Mouse (Mus musculus) frontal cortex, postnatal 10 days (tissue): ENCODE measurements at regions not wholly inside any gene's neighbourhood (a gene's known extent, or its start where the extent isn't known, plus 50 kb on each side); places are given as distances from the start of the nearest gene placed in this dataset.
A peak's percentile ranks its signal among the peaks of the same experiment; 100 is the strongest.

Source experiments
- DNase-seq, 2 experiments: peaks; one replicate each; pipeline ENCODE4 v3.0.0; 2022; ENCODE audit warnings: low spot score in 2 of 2, mixed read lengths in 1 of 2

DNA sequence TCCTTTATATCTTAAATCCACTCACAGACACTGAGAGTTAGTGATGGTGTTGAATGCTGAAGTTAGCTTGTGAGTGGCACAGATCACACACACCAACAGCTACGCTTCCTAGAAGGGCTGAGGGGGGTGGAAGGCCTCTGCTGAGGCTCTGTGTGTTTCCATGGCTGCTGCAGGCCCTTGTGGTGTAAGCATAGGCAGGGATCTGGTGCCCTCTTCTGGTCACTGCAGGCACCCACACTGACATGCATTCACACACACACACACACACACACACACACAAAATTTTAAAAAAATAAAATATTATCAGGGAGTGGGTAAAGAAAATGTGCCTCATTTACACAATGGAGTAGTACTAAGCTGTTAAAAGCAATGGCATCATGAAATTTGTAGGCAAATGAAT is 105.5 kb upstream of the 1700021F07Rik start:
- DNase-seq: no peak

DNA sequence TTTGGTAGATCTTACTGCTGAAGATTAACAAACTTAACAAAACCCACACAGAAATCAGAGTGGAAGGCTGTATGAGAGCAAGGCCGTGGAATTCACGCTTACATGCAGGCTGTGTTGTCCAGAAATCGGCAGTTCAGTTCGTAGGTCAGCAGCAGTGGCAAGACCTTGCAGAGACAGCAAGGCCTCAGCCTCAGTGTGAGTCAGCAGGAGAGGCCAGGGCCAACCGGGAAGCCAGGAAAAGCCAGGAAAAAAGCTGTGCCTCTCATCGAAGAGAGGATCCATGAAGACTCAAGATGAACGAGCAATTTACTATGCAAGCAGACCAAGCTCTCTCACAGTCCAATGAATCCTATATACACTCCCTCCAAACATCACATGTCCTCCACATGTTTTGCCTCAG is 103.4 kb upstream of the 1700021F07Rik start:
- no peak for DNase-seq

DNA sequence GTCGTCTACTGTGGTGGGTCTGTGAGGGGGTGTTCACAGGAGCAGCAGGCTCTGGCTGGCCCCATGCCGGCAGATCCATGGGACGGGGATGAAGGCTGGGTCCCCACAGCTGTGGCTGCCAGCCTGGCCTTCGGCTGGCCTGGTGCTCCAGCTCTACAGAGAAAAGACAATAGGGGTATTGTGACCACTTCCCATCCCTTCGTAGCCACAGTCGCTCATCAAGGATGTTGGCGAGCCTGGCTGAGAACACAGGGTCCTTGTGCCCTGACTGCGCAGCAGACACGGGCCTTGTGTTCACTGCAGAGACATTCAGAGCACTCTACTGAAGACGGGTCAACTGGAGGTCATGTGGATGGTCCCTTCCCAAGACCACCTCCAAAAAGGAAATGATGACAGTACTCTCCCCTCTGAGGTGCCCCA is 102.4 kb upstream of the 1700021F07Rik start:
- peak; percentile 43 to 60 for DNase-seq

DNA sequence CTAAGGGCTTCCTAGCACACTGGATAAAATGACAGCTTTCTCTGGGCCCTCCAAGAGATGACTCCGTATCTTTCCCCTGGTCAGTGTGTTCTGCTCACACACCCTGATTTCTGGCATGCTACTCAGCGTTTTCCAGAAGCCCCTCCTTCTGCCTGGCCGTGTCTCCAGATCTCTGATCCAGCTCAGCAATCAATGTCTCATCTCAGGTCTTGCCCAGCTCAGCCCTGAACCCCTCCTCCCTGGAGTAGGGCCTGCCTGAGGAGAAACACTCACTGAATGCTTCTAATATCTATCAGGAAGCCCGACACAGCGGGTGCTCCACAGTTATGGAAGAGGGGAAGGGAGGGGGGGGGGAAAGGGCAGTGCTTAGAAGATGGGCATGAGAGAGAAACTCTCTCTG is 101.9 kb upstream of the 1700021F07Rik start:
- no peak for DNase-seq

DNA sequence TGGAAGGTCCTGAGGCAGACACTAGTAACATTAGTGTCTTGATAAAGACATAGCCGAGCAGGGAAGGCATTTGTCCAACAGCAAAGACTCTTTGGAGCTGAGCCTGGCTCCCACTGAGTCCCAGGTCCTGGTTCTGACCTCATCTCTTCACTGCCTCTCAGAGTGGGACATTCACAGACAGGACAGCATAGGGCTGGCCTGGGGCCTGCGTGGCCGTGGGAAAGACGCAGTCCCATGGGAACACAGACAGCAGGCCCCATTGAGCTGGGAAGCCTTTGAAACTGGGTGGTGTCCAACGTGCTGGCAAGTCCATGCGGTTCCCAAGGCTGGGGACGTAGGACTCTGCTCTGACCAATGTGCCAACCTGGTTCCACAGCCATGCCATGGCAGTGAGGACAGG is 97.5 kb upstream of the 1700021F07Rik start:
- no peak for DNase-seq

DNA sequence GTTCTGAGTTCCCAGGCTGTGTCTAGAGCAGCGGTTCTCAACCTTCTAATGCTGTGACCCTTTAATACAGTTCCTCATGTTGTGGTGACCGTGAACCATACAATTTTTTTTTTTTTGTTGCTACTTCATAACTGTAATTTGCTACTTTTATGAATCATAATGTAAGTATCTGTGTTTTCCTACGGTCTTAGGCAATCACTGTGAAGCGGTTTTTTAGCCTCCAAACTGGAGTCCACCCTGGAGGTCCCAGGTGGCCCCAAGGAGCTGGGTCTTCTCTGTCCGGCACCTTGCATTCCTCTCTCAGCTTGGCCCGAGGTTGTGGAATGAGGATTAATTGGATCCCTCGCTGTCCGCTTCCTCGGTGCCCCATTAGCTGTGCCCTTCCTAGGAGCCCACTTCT is 96.6 kb upstream of the 1700021F07Rik start:
- no peak for DNase-seq

DNA sequence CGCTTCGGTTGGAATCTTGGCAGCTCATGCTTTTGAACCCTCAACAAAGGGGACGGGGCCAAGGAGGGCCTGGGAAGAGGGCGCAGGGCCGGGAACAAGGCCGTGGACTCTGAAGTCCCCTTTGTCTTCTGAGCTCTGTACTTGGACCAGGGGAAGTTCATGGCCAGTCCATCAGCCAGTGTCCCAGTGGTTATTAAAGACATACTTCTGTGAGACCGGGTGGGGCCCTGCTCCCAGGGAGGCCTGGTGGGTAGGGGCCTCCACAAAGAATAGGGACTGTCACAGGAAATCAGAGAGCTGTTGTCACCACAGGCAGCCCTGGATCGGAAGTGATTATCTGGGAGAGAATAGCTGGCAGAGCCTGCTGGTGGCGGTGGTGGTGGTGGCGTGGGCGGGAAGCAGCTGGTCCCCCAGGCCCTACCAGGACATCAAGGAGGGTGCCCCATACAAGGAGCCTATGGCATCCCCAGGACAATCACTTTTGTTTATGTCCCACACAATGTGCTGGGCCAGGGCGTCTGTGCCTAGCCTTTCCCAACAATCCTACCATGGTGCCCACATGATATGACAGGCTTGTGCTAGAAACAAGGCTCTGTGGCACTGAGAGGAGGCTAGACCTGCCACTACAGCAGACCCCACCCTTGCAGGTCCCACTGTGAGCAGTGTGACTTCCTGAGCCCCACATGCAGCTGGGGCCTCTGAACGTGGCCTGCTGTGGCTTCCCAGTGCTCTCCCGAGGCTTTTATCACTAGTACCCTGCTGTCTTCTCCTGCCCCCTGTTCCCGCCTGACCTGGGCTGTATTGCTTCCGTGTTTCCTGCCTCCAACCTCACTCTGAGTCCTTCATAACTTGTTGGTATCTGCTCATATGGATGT is 96.0 kb upstream of the 1700021F07Rik start:
- DNase-seq: no peak

DNA sequence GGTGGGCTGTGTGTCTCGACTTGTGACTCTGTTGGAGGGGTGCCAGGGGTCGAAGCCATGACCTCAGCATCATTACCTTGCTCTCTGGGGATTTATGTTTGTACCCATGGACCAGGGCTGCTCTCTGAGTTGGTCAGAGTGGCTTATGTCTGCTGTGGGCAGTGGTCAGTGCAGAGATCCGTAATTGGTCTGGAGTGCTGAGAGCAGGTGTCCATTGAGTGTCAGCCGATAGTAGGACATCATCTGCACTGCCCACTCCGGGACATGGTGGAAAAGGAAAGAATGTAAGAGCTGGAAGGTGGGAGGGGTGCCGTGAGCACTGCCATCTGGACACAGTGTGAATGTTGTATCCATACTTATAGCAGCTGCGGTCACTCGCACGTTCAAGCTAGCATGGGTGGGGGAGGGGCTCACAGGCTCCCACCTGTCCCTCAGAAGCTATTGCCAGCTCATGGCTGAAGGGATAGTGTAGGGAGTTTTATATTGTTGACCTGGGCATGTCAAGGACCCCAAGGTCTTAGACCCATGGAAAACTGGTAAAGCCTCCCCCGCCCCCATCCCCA is 94.4 kb upstream of the 1700021F07Rik start:
- peak in 1 of 2 experiments; percentile 21 for DNase-seq

DNA sequence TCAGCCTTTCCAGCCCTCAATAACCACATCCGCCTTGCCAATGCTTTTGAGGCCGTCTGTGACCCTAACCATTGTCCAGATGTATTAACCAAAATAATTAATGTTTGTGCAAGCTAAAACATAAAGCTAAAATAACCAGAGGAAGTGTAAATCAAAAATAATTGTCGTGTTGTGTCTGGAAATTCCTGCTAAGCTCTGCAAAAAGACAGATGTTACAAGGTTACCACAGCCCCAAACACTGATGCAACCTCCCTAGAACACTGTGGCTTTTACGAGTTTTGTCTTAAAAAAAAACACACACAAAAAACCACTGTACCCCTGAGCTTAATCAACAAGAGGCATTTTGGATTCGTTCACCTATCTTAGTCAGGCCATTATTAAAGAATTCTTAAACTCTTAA is 90.5 kb upstream of the 1700021F07Rik start:
- no peak for DNase-seq

DNA sequence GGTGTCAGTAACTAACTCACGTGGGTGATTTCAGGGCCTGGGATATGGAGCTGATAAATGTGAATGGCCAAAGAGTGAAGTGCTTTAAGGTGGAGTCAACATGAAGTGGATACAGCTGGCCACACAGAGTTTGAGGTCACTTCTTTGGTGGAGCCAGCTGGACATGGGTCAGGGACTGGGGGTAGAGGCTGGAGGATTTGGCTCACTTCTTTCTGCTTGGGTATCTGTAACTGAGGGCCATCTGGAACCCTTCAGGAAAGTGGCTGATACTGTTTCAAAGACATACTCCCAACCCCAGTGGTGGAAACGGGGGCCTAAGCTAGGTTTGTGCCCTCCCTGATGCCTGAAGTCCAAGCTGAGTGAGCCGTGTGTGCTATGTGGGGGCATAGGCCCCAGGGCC is 90.1 kb upstream of the 1700021F07Rik start:
- DNase-seq: no peak

DNA sequence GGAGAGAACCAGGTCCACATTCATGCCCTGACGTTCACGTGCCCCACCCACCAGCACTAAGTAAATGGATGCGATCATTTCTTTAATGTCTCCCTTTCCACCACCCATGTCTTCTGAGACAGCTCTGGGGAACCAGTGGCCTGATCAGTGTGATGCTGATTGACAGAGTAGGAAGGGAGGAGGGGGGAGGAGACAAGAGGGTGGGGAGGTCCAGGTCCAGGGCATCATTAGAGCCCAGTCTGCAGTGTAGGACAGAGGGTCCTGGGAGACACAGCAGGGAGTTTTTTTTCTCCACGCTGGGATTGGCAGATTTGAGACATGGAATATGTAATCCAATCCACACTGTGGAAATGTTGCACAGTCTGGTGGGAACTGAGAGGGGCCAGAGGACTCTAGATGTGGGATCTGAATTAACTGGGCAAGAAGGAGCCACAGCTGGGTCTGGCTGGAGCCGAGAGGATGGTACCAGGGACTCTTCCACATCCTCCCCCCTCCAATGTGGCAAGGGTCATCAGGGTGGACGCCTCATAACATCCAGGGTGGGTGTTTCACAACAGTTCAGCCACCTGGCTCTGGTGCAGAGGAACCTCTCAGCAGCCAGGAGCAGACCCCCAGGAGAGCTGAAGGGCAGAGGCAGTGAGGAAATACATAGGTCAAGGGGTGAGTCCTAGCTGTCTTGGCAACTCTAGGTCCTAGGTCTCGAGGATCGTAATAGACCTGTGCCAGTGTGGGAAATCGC is 89.3 kb upstream of the 1700021F07Rik start:
- no peak for DNase-seq

DNA sequence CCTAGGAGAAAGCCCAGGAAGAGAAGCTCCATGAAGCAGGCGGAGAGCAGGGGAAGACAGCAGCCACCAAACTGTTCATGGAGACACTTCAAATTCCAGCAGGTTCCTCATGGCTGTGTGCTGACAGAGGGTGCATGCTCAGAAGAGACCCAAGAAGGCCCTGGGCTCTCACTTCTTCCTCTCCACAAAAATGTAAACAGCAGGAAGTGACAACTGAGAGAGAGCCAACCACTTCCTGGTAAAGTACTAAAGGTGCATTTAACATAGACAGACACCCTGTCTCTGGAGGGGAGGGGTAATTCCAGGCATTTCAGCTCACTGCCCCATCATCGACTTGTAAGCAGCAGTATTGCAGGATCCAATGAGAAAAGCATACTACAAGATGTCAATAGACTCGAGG is 85.8 kb upstream of the 1700021F07Rik start:
- no peak for DNase-seq

DNA sequence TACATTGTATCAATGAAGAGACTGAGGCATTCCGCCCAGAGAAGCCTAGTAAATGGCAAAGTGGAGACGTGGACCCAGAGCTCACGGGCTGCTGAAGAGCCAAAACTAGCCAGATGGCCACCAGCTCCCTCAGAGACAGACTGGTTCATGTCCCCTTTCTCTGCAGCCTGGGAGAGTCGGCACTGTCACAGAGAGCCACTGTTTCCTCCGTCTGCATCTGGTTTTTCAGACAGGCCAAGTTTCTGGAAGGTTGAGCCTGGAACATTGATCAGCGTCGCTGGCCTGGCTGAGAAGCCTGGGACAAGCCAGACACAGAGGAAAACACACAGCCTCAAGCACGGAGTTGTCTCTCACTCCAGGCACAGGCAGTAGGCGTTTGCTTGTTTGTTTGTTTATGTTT is 83.4 kb upstream of the 1700021F07Rik start:
- peak in 1 of 2 experiments; percentile 23 for DNase-seq

DNA sequence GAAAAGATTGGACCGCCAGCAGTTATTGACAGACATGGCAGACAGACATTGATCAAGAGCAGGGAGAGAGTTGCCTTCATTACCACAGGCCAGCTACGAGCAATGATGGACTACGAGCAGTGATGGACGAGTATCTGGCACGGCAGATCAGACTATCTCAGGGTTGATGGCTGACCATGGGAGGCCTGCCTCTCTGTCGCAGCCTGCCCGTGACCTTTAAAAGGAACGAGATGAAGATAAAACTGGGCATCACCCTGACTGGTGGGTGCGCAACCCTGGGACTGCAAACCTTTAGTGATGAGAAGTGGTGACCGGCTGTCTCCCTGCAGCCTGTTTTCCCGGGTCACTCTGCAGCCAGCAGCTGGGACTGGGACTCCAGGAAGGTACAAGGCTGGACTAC is 80.3 kb upstream of the 1700021F07Rik start:
- no peak for DNase-seq

DNA sequence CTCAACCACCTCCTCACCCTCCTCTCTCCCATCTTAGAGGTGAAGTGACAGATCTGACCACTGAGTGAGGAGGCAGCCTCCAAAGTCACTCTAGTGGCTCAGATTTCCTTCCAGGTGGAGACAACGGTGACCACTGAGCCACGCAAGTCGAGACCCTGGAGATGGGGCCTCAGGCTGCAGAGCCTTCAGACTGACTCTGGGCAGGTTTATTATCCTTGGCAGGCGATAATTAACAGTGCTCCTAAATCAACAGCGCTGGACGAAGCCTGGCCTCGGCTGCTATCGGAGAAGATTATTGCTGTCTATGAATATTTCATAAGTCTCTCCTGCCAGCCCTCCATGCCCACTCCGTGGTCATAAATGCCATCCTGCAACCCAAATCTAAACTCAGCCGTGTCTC is 79.1 kb upstream of the 1700021F07Rik start:
- DNase-seq: no peak

DNA sequence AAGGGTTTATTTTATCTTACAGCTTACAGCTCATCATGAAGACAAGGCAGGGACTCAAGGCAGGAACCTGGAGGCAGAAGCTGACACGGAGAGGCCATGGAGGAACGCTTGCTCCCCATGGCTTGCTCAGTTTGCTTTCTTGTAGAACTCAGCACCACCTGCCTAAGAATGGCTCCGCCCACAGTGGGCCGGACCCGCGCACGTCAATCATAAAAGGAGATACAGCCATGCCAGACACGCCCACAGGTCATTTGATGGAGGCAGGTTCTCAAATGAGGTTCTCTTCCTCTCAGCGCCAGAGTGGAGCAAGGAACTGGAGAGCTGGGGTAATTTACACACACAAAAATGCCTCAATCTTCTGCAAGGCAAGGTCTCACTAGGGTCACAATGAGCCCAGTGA is 78.0 kb upstream of the 1700021F07Rik start:
- no peak for DNase-seq

DNA sequence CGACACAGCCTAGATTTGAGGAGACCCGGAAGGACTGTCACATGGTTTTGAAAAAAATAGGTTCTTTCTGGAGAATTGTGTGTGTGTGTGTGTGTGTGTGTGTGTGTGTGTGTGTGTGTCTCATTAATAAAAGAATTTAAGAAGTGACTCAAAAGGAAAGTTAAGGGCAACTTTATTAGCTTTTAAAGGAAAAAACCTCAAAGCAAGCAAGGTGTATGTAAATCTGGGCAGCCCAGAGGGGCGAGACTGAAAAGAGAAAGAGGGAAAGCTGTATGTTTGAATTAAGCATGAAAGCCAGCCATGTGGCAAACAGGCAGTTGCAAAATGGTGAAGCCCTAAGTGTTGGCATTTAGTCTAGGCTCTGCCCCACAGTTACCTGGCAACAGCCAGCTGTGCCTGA is 77.3 kb upstream of the 1700021F07Rik start:
- DNase-seq: no peak

DNA sequence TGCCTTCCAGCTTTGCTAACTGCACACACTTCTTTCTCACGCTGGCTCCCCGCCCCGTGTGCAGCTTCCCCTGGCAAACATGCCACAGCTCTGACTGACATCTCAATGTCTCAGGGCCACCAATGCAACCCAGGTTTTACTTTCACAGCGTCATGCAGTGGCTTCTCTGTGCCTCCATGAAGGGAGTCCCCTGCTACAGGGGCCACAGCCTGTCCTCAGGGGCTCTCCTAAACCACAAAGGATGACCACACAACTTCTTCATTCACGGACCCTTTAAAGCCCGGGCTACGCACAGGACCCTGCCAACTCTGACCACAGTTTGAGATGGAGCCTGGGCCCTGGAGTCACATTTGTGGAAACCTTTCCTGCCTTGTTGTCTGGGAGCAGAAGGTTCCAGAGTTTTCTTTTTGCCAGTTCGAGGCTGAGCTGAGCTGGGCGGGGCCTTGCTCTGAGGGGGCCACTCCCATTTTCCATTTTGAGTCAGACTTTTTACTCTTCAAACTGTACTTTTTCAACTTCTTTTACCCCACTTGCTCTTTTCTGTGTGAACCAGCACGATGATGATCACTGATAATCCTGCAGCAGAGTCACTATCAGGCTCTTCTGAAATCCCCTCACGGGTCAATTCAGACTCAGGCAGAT is 73.7 kb upstream of the 1700021F07Rik start:
- no peak for DNase-seq

DNA sequence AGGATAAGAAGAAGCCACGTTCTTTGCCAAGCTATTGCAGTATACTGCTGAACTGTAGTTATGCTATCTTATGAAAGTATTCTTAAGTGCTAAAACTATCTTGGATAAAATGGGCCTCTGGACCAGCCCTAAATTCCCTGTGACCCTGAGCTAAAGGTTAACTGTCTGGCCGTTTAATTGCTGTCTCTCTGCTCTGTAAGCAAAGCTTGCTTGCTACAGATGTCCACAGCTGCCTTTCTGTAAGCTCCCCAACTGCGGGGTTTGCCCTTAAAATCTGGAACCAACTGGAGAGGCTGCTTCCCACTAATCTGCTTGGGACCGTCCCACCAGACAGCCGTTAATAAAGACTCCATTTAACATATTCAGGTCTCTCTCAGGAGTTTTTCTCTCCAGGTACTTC is 73.2 kb upstream of the 1700021F07Rik start:
- no peak for DNase-seq

DNA sequence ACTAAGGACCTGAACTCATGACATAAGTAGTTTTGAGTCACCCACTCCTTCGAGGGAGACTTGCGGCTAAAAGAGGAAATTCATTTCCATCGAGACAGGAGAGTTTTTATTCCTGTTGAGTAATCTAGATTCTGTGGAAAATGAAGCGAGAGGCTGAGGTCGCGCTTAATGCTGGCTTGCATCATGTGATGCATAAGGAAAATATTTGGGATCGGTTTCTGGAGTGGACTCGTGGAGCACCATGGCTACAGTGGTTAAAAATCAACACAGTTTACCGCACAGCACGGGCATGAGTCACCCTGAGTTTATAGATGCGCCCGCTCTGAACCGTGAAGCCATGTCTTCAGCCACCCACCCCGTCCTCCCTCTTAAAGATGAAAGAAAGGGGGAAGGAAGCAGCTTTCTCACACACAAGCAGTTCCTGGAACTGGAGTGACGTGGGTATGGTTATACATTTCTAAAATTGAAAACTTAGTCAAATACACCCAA is 70.3 kb upstream of the 1700021F07Rik start:
- no peak for DNase-seq

DNA sequence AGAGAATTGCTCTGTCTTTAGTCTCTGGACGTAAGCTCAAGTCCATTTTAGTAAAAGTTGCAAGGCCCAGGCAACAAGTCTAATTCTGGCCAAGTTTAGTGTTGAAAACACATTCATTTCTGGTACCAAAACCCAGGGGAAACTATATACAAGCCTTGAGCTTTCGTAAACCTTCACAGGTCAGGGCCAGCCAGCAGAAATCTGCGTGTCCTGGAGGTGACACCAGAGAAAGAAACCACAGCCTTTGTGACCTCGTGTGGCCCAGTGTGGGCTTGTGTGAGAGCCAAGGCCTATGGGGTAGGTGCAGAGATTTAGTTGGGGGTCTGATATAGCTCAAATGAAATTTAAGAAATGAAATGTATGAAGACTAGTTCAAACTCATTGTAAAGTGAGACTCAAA is 69.6 kb upstream of the 1700021F07Rik start:
- DNase-seq: no peak
